Mouse (Mus musculus): ENCODE results near the gene Itsn2. TPM values are rescaled to one million over a fixed set of nuclear protein-coding genes. Genes with fewer than 3 reads are reported as not detected.
"Not testable (repeated sequence)": the region's sequence is repeated elsewhere in the genome, so short reads cannot be mapped to it uniquely, and the experiment has no call there.

Gene Itsn2
- polyA plus RNA-seq, 1 experiment from 2014 or later: 43.0 TPM

GRCm38 (mm10) chr12:4729165-4729564 lies 136.7 kb downstream of the Itsn2 start:
- DNase-seq (ENCODE audit: low spot score) (no peak), ATAC-seq (replicated peaks; ENCODE audit: low FRiP score) (no peak)
- H3K4me2 ChIP-seq: no peak overlapping the region
- no peak overlapping the region for H3K27ac ChIP-seq (ENCODE audit: low read depth, low read length)
- H3K9ac ChIP-seq (ENCODE audit: low read depth, low read length): no peak overlapping the region
- no peaks in the 10 kb centered on the region for H3K36me3 ChIP-seq (ENCODE audit: control insufficient read depth, insufficient read depth, low read length)
- no peak overlapping the region for H3K4me3 ChIP-seq (ENCODE audit: low read depth, low read length)
- no peaks in the 10 kb centered on the region for H3K9me3 ChIP-seq (ENCODE audit: control insufficient read depth, low read length)
- no peaks in the 10 kb centered on the region for H3K27me3 ChIP-seq (replicated peaks; ENCODE audit: control insufficient read depth, insufficient read depth, low read length)
- H3K4me1 ChIP-seq (replicated peaks; ENCODE audit: control insufficient read depth, insufficient read depth, low read length): no peaks in the 10 kb centered on the region
- WGBS: 83% methylated on average over 3 of the region's 3 CpGs

DNA sequence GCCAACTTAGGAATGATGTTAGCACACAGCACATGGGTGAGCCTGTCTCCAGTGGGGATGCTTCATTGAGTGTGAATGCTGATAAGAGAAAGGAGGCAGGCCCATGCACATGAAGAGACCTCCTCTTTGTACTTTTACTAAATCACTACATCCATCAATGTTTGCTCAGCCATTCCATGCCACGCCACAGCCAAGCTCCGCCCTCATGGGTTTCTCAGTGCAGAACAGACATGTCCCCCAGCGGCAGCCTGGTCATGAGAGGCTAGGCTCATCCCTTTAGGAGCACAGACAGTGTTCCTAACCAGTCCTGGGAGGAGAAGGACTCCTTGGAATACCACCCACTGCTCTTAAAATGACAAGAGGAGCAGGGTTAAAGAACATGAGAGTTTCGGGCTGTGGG lies 139.2 kb downstream of the Itsn2 start:
- 72% methylated on average over 4 of the region's 4 CpGs for WGBS
- Histone ChIP-seq H3K27ac (ENCODE audit: low read depth, low read length) (no peak overlapping the region), H3K4me1 (replicated peaks; ENCODE audit: control insufficient read depth, insufficient read depth, low read length) (no peaks in the 10 kb centered on the region), H3K27me3 (replicated peaks; ENCODE audit: control insufficient read depth, insufficient read depth, low read length) (no peaks in the 10 kb centered on the region), H3K4me2 (no peak overlapping the region), H3K4me3 (ENCODE audit: low read depth, low read length) (no peak overlapping the region), H3K9me3 (ENCODE audit: control insufficient read depth, low read length) (no peaks in the 10 kb centered on the region), H3K36me3 (ENCODE audit: control insufficient read depth, insufficient read depth, low read length) (no peaks in the 10 kb centered on the region), H3K9ac (ENCODE audit: low read depth, low read length) (no peak overlapping the region)
- DNase-seq (ENCODE audit: low spot score) (no peak), ATAC-seq (replicated peaks; ENCODE audit: low FRiP score) (no peak)

DNA sequence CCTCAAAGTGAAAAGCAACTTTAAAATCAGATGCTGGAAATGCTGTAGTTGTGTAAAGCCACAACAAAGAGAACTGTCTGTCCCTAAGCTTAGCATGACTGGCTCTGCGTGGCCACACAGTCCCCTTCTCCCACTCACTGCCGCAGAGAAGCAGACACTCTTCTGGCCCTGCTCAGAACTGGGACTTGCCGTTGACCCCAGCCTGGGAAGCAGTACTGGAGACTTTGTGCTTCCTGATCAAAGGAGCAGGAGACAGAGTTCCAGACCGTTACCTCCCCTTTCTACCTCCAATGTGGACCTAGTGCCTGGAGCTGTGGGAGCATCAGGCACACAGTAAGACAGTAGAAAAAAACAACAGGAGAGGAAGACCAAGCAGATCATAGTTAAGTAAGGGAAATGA lies 139.9 kb downstream of the Itsn2 start:
- no peak overlapping the region for H3K4me2 ChIP-seq
- no peaks in the 10 kb centered on the region for H3K9me3 ChIP-seq (ENCODE audit: control insufficient read depth, low read length)
- H3K9ac ChIP-seq (ENCODE audit: low read depth, low read length): no peak overlapping the region
- ATAC-seq (replicated peaks; ENCODE audit: low FRiP score) (no peak), DNase-seq (ENCODE audit: low spot score) (no peak)
- H3K27ac ChIP-seq (ENCODE audit: low read depth, low read length): no peak overlapping the region
- no peaks in the 10 kb centered on the region for H3K36me3 ChIP-seq (ENCODE audit: control insufficient read depth, insufficient read depth, low read length)
- 71% methylated on average over 4 of the region's 4 CpGs for WGBS
- no peaks in the 10 kb centered on the region for H3K4me1 ChIP-seq (replicated peaks; ENCODE audit: control insufficient read depth, insufficient read depth, low read length)
- H3K27me3 ChIP-seq (replicated peaks; ENCODE audit: control insufficient read depth, insufficient read depth, low read length): no peaks in the 10 kb centered on the region
- H3K4me3 ChIP-seq (ENCODE audit: low read depth, low read length): no peak overlapping the region

DNA sequence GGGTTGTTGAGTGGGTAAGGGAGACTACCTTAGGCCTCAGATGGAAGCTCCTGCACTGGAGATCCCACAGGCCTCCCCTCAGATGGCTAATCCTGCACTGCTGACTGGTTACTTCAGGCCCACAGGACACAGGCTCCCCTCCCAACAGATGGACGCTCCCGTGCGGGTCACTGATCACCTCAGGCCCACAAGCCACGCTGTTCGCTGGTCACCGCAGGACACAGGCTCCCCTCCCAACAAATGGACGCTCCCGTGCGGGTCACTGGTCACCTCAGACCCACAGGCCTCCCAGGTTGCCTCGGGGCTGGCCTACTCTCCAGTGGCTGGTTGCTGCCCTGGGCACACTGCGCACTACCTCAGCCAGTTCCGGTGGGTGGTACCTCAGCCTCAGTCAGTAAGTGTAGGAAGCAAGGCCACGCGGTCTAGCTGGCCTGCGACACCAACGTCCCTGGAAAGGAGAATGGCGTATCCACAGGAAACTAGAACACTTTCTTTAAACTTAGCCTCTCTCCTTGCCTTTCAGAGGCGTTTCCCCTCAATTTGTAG lies 145.7 kb downstream of the Itsn2 start, which contains the start of gene Fam228a:
Gene Fam228a (minus strand): TSS at position 400 of the 546 bp plus-strand sequence.
- Histone ChIP-seq H3K4me3 (ENCODE audit: low read depth, low read length) (no peak within 1 kb of the TSS), H3K9ac (ENCODE audit: low read depth, low read length) (no peak within 1 kb of the TSS), H3K27me3 (replicated peaks; ENCODE audit: control insufficient read depth, insufficient read depth, low read length) (no peaks in the 10 kb centered on the region), H3K36me3 (ENCODE audit: control insufficient read depth, insufficient read depth, low read length) (no peaks in the 10 kb centered on the region), H3K4me2 (no peak within 1 kb of the TSS), H3K27ac (ENCODE audit: low read depth, low read length) (no peak within 1 kb of the TSS), H3K4me1 (replicated peaks; ENCODE audit: control insufficient read depth, insufficient read depth, low read length) (no peaks in the 10 kb centered on the region), H3K9me3 (ENCODE audit: control insufficient read depth, low read length) (no peaks in the 10 kb centered on the region)
- 90% methylated on average over 18 of the region's 18 CpGs for WGBS
- DNase-seq (ENCODE audit: low spot score) (no peak), ATAC-seq (replicated peaks; ENCODE audit: low FRiP score) (no peak)

DNA sequence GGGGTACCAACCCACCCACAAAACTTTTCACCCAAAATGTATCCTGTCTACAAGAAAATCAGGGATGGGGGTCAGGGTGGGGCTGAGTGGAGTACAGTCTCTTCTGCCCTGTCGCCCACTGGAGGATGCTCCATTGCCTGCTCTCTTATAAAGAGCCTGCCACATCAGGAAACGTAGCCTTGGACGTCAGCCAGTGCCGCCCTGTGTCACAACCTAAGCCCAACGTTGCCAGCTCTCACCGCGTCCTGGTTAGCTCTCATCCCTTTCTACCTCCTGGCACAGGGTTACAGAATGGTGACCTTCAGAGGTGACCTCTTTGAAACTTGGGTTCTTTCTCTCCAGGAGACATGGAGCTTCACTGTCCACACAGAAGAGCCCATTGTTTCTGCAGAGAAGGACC lies 148.4 kb downstream of the Itsn2 start:
- no peak for ATAC-seq (replicated peaks; ENCODE audit: low FRiP score)
- WGBS: 81% methylated on average over 7 of the region's 7 CpGs

DNA sequence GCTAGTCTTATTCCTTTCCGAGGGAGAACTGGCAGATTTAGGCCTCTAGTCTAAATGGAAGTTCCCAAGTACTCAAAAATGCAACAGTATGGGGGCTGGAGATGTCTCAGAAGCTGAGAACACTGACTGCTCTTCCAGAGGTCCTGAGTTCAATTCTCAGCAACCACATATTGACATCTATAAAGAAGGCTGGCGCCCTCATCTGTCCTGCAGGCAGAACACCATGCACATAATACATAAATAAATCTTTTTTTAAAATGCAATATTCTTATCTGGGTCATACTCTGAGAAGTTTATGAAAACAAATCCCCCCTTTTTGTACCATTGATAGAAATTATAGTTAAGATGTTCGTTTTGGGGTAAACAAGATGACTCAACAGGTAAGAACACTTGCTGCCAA lies 149.7 kb downstream of the Itsn2 start:
- 77% methylated on average over 3 of the region's 3 CpGs for WGBS
- Histone ChIP-seq H3K4me3 (ENCODE audit: low read depth, low read length) (no peak overlapping the region), H3K36me3 (ENCODE audit: control insufficient read depth, insufficient read depth, low read length) (no peaks in the 10 kb centered on the region), H3K4me2 (no peak overlapping the region), H3K27ac (ENCODE audit: low read depth, low read length) (no peak overlapping the region), H3K9ac (ENCODE audit: low read depth, low read length) (no peak overlapping the region), H3K27me3 (replicated peaks; ENCODE audit: control insufficient read depth, insufficient read depth, low read length) (no peaks in the 10 kb centered on the region), H3K4me1 (replicated peaks; ENCODE audit: control insufficient read depth, insufficient read depth, low read length) (no peaks in the 10 kb centered on the region), H3K9me3 (ENCODE audit: control insufficient read depth, low read length) (no peaks in the 10 kb centered on the region)
- ATAC-seq (replicated peaks; ENCODE audit: low FRiP score) (no peak), DNase-seq (ENCODE audit: low spot score) (no peak)

More for the DNA sequence above, 148.4 kb downstream of the Itsn2 start:
- Histone ChIP-seq H3K4me2 (no peak overlapping the region), H3K4me3 (ENCODE audit: low read depth, low read length) (no peak overlapping the region), H3K36me3 (ENCODE audit: control insufficient read depth, insufficient read depth, low read length) (no peaks in the 10 kb centered on the region), H3K27me3 (replicated peaks; ENCODE audit: control insufficient read depth, insufficient read depth, low read length) (no peaks in the 10 kb centered on the region), H3K9ac (ENCODE audit: low read depth, low read length) (no peak overlapping the region), H3K9me3 (ENCODE audit: control insufficient read depth, low read length) (no peaks in the 10 kb centered on the region), H3K27ac (ENCODE audit: low read depth, low read length) (no peak overlapping the region), H3K4me1 (replicated peaks; ENCODE audit: control insufficient read depth, insufficient read depth, low read length) (no peaks in the 10 kb centered on the region)
- no peak for DNase-seq (ENCODE audit: low spot score)

GRCm38 (mm10) chr12:4744486-4744885 lies 152.0 kb downstream of the Itsn2 start:
- DNase-seq (ENCODE audit: low spot score) (no peak), ATAC-seq (replicated peaks; ENCODE audit: low FRiP score) (no peak)
- H3K27me3 ChIP-seq (replicated peaks; ENCODE audit: control insufficient read depth, insufficient read depth, low read length): no peaks in the 10 kb centered on the region
- no peak overlapping the region for H3K27ac ChIP-seq (ENCODE audit: low read depth, low read length)
- H3K9me3 ChIP-seq (ENCODE audit: control insufficient read depth, low read length): no peaks in the 10 kb centered on the region
- no peaks in the 10 kb centered on the region for H3K4me1 ChIP-seq (replicated peaks; ENCODE audit: control insufficient read depth, insufficient read depth, low read length)
- H3K36me3 ChIP-seq (ENCODE audit: control insufficient read depth, insufficient read depth, low read length): no peaks in the 10 kb centered on the region
- H3K9ac ChIP-seq (ENCODE audit: low read depth, low read length): no peak overlapping the region
- 87% methylated on average over 10 of the region's 10 CpGs for WGBS
- no peak overlapping the region for H3K4me2 ChIP-seq
- no peak overlapping the region for H3K4me3 ChIP-seq (ENCODE audit: low read depth, low read length)

- not testable (repeated sequence) for H3K4me2 ChIP-seq; H3K27me3 ChIP-seq (replicated peaks; ENCODE audit: control insufficient read depth, insufficient read depth, low read length); ATAC-seq (replicated peaks; ENCODE audit: low FRiP score); H3K27ac ChIP-seq (ENCODE audit: low read depth, low read length); DNase-seq (ENCODE audit: low spot score); H3K9me3 ChIP-seq (ENCODE audit: control insufficient read depth, low read length); H3K9ac ChIP-seq (ENCODE audit: low read depth, low read length); H3K4me3 ChIP-seq (ENCODE audit: low read depth, low read length); H3K4me1 ChIP-seq (replicated peaks; ENCODE audit: control insufficient read depth, insufficient read depth, low read length); H3K36me3 ChIP-seq (ENCODE audit: control insufficient read depth, insufficient read depth, low read length)
- WGBS: 92% methylated on average over 4 of the region's 4 CpGs
These were observed 162.0 kb downstream of the Itsn2 start for GRCm38 (mm10) chr12:4754451-4754850.

GRCm38 (mm10) chr12:4757060-4757459 lies 164.6 kb downstream of the Itsn2 start:
- Histone ChIP-seq H3K36me3 (ENCODE audit: control insufficient read depth, insufficient read depth, low read length) (no peaks in the 10 kb centered on the region), H3K4me2 (no peak overlapping the region), H3K4me3 (ENCODE audit: low read depth, low read length) (no peak overlapping the region), H3K9me3 (ENCODE audit: control insufficient read depth, low read length) (no peaks in the 10 kb centered on the region), H3K9ac (ENCODE audit: low read depth, low read length) (no peak overlapping the region), H3K27ac (ENCODE audit: low read depth, low read length) (no peak overlapping the region), H3K27me3 (replicated peaks; ENCODE audit: control insufficient read depth, insufficient read depth, low read length) (no peaks in the 10 kb centered on the region), H3K4me1 (replicated peaks; ENCODE audit: control insufficient read depth, insufficient read depth, low read length) (no peaks in the 10 kb centered on the region)
- ATAC-seq (replicated peaks; ENCODE audit: low FRiP score) (no peak), DNase-seq (ENCODE audit: low spot score) (no peak)
- 83% methylated on average over 1 of the region's 1 CpGs for WGBS
